Mouse (Mus musculus): ENCODE measurements around the gene Mapkapk2.

DNA sequence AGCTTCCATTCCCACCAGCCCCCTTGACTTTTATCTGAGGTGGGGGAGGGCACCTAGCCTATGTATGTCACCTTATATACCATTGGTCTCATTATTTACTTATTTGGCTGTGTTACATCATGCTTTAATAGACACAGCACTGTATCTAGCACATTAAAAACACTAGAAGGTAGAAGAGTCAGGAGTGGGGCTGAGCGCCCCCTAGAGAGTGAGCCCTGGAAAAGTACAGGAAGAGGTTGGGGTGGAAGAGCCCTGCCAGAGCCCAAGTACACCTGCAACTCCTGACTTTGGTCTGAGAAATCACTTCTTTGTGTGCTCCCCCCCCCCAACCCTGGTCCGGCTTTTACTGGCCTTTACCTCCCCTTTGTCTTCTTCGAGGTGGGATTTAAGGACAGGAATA, 24.4 kb upstream of the Mapkapk2 start:
- peak; percentile 61 for TF ChIP-seq CTCF (IDR thresholded peaks at IDR 0.05; ENCODE audit: low read depth)
- TF ChIP-seq EP300 (optimal IDR thresholded peaks at IDR 0.05): no peak
